Mouse (Mus musculus): Measurements from ENCODE around the gene Pcnx3.

Pcnx3 gene

GRCm38 (mm10) chr19:5640339-5640738, 48.4 kb downstream of the Pcnx3 start:
- DNase-seq (ENCODE audit: low read depth): no peak

DNA sequence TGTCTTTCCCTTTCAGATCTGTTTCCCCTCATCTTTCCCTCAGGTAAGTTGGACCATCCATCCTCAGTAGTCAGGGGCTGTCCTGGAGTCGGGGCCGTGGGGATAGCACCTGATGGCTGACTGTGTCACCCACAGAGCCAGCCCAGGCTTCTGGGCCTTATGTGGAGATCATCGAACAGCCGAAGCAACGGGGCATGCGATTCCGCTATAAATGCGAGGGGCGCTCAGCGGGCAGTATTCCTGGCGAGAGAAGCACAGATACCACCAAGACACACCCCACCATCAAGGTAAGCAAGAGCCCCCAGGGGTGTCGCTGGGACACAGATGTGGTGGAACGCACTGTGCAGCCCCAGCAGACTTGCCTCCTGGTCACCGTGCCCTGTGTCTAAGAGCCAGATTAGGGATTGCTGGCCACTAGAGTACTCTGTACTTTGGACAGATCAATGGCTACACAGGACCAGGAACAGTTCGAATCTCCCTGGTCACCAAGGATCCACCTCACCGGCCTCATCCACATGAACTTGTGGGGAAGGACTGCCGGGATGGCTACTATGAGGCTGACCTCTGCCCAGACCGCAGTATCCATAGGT, 50.2 kb downstream of the Pcnx3 start:
- no peak for DNase-seq (ENCODE audit: low read depth)

DNA sequence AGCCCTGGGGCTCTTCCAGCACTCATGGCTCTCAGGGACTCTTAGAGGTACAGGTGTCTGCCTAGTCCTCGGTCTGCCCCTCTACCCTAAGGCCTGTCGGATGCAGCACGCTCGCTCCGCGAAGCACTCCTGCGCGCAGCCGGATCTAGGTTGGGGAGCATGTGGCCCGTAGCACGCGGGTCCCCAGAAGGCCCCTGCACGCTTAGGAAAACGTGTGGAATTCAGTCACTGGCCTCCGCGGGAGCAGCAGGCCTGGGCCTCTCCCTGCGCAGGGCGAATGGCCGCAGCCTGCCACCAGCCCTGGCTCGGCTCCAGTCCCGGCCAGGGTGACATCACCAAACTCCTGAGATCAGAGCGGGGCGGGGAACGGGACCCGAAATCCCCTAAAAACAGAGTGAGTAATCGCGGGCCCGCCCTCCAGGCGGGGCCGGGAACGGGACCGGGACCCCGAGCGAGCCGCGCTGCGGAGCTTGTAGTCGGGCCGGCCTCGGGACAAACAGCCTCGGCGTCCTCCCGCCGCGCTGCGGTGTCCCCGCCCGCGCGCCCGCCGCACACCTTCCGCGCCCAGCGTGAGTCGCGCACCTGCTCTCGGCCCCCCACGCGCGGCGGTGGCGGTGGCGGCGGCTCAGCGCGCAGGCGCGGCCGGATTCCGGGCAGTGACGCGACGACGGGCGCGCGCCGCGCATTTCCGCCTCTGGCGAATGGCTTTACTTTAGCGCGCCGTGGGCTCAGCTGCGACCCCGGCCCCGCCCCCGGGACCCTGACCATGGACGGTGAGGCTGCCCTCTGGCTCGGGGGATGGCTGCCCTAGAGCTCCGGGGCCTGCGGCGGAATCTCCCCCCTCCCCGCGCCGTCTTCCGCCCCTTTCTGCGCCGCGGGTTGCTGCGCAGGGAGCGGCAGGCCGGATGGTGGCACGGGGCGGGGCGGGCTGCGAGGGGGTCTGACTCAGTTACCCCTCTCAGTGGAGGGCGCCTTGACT, 51.4 kb downstream of the Pcnx3 start, which contains the start of gene Rela:
Gene Rela, plus strand, starts transcription at position 415 of the 979 bp plus-strand sequence.
- DNase-seq (ENCODE audit: low read depth): peak; percentile 85

- DNase-seq (ENCODE audit: low read depth): no peak
These were observed 52.1 kb downstream of the Pcnx3 start for GRCm38 (mm10) chr19:5636571-5637041.

DNA sequence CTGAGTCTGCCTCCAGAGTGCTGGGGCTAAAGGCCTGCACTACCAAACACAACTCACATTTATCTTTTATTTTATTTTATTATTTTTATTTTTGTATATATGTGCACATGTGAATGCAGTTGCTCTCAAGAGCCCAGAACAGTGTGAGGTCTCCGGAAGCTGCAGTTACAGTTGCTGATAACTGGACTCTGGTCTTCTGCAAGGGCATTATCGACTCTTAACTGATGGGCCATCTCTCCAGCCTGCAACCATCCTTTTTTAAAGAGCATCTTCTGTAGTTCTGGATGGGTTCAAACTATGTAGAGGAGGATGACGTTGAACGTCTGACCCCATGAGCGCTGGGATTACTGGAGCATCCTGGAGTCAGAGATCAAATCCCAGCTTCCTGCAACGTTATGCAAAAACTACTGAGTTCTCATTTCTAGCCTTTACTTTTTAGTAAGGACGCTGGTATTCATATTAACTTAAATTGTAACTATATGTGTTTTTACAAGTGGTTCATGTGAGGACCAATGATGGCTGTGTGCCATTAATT, 52.6 kb downstream of the Pcnx3 start:
- no peak for DNase-seq (ENCODE audit: low read depth)

DNA sequence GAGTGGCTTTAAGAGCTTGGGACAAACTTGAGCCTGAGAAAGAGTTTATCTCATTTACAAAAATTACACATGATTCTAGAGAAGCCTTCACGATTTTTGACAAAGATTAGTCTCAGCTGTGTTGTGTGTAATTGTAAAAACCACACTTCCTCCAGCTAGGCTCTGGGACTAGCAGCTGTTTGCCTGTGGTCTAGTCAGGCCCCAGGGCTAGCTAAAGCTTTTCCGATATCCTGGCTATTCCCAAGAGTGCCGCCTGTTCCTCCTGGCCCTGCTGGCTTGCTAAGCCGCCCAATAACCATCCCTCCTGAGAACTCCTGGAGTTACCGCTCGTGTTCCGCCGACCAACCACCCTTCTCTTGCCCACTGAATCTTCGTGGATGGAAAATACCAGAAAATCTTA, 56.6 kb downstream of the Pcnx3 start:
- no peak for DNase-seq (ENCODE audit: low read depth)

- no peak for DNase-seq (ENCODE audit: low read depth)
These were observed 58.8 kb downstream of the Pcnx3 start for GRCm38 (mm10) chr19:5629907-5630306.

DNA sequence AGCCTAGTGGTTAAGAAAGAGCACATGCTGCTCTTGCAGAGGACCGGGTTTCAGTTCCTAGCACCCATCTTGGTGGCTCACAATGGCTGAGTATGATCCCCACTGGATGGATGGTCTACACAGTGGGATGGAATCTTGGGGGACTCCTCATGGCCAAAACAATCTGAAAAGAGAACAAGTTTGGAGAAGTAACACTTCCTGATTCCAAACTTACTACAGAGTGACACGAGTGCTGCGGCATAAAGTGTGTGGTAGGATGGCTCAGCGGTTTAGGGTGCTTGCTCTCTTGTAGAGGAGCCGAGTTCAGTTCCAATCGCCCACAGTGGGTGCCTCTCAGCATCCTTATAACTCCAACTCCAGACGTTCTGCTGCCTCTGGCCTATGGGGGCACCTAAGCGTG, 63.4 kb downstream of the Pcnx3 start:
- no peak for DNase-seq (ENCODE audit: low read depth)

DNA sequence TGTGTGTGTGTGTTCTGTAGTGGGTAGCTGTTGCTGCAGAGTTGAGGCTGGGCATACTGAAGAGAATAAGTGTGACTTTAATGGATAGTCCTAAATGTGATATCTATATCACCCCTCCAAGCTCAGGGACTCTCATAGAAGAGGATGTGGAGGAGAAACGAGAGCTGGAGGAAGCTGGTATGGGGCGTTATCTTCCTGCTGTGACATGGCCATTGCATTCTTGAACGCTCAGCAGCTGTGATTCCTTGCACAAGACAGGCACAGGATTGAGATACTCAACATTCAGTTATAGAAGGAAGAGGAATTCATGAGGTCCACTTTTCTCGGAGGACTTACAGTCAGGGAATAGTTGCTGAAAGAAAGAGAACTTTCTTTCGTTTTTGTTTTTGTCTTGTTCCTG, 66.8 kb downstream of the Pcnx3 start:
- DNase-seq (ENCODE audit: low read depth): no peak

- no peak for DNase-seq (ENCODE audit: low read depth)
These were observed 68.7 kb downstream of the Pcnx3 start for GRCm38 (mm10) chr19:5620007-5620406.

DNA sequence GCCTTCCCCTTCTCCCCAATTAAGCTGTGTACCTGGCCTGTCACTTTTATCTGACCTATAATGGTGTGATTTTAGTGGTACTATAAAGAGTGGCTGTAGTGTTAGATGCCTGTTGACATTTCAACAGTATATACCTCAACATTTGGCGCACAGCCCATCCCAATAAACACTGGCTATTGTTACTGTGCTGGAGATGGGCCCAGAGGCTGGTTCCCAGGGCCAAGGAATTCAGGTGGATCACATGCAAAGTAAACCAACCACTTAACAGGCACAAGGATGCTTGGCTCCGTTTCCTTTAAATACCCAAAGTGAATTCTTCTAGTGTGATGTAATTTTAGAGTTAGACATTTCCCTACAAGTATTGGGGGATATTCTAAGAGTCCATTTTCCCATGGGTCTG, 73.8 kb downstream of the Pcnx3 start:
- no peak for DNase-seq (ENCODE audit: low read depth)

All from c-Kit-positive CD71-negative TER-119-negative erythroid progenitor cells, embryonic 14.5 days (primary cell).